Mouse (Mus musculus): ENCODE results near the gene Krt13.

Gene Krt13

DNA sequence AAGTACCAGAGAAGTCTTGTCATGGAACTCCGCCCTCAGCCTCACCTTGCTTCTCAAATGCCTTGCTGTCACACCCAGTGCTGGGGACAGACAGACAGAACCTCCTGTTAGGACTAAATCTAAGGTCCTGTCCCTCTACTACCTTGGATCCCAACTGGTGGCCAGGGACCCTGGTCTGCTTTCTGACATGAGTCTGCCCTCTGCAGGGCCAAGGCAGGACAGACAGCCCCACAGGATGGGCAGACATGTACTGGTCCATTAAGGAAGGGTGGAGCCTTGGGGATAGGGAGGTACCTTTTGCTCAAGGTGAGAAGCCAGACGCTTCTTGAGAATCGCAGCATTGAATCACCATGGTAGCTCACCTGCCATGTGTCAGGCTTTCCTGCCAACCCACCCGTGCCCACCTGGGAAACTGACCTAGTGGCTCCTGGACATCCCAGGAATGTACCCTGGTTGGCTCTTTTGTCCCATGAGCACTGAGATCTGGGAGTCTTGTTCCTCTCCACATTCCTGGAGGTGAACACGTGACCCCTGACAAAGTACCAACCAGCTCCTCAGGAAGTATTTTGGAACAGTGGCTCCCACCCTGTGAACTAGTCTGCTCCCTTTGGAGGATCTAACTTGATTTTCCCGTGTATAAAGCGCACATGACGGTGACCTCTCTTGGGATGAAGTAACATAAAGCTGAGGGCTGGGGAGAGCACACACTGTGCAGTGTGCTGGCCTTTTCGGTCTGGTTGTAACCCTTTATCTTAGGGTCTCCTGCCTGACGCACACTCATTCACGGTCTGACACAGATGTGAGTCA is 8.2 kb downstream of the Krt13 start:
- DNase-seq (ENCODE audit: low spot score), result no peak

DNA sequence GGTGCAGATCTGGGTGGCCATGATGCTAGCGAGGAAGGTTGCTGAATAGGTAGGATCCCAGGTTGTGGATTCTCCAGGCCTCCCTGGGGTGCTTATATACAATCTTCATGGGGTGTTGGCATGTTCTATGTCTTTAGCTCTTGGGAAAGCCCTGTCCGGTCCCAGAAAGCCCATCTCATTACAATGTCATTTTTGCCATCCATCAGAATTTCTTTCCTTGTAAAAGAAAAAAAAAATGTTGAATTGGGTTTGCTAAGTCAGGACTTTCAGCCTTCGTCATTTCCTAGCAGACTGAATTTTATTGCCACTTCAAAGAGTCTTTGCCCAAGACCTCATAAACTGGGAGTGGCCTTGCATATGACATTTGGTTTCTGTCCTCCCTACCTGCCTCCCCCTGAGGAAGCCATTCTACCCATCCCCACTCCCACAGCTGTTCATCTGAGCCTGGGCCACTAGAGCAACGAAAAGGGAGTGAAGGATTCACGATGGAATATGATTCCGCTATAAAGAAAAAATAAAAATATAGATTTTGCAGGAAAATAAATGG is 15.7 kb downstream of the Krt13 start, which contains the start of gene Krt36:
TSS of gene Krt36 (minus strand) at position 51 of the 547 bp plus-strand sequence.
- DNase-seq (ENCODE audit: low spot score), result no peak

DNA sequence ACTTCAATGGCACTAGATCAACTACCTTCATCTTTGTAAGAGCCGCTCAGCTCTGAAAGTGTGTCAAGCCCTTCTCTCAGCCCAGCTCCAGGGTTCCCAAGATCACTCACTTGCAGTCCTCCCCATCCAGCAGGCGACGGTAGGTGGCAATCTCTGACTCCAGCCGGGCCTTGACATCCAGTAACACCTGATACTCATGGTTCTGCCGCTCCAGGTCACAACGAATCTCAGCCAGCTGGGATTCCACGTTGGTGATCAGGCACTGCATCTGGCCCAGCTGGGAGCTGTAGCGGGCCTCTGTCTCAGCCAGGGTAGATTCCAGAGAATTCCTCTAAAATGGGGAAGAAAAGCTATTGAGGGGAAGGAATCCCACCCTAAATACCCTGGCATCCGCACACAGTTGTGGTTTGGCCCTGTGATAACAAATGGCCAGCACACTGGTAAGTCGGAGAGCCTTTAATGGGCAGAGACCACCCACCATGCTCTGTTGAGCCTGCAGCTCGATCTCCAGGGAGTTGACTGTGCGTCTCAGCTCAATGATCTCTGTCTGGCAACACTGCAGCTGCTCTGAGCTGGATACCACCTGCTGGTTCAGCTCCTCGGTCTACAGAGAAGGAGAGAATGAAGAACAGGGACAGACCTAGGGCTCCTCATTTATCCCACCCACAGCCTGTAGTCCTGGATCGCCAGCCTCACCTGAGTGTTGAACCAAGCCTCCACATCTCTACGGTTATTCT is 18.5 kb downstream of the Krt13 start:
- no peak for DNase-seq (ENCODE audit: low spot score)

DNA sequence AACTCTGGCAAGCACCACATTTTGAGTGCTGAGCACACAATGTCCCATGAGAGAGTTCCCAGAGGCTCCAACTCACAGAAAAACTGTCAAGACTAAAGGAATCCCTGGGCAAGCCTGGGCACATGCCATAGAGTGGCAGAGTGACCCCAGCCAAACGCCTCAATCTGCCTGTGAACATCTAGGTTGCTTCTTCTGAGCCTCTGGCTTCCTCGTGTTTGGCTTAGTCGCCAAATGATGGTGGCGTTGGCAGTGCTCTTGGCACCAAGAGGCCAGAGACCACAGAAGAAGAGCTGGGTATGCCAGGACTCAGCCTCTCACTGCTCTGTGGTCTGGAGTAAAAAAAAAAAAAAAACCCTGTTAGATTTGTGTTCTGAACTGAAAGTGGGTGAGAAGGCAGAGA is 21.0 kb downstream of the Krt13 start:
- DNase-seq (ENCODE audit: low spot score), result no peak

DNA sequence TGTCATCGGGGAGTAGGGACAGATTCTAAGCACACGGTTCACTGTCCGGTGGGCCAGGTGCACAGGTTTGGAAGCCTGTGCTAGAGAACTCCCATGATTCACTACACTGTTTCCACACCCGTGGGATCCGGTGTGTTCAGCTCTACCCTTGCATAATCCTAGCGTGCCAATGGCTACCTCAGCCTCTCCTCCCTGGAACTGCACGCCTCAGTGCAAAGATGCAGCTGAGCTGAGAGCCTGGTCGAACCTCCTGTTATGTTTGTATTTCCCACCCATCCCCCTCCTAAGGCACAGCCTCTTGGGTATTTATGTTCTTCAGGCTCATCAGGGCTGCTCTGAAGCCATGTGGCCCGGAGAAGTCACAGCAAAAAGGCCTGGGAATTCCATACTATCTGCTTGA is 23.5 kb downstream of the Krt13 start:
- DNase-seq (ENCODE audit: low spot score), result no peak

DNA sequence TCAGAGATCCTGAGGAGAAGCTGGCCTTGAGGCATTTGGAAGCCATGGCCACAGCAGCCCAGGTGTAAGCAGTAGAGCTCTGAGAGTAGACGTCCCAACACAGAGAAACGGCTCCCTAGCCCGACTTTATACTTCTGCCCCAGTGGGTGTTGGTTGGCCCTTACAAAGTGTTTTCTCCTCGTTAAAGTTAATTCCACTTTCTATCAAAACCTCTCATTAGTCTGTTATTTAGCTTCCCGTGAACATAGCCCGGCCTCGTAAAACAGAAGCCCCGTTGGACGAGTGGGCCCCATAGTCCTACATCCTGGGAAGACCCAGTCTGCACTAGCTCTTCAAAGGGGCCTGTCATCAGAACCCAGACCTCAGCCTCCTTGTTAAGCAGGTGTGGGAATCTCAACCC is 25.2 kb downstream of the Krt13 start, which contains the start of gene Krt35:
TSS of gene Krt35 (minus strand) at position 101 of the 400 bp plus-strand sequence.
- DNase-seq (ENCODE audit: low spot score), result no peak

DNA sequence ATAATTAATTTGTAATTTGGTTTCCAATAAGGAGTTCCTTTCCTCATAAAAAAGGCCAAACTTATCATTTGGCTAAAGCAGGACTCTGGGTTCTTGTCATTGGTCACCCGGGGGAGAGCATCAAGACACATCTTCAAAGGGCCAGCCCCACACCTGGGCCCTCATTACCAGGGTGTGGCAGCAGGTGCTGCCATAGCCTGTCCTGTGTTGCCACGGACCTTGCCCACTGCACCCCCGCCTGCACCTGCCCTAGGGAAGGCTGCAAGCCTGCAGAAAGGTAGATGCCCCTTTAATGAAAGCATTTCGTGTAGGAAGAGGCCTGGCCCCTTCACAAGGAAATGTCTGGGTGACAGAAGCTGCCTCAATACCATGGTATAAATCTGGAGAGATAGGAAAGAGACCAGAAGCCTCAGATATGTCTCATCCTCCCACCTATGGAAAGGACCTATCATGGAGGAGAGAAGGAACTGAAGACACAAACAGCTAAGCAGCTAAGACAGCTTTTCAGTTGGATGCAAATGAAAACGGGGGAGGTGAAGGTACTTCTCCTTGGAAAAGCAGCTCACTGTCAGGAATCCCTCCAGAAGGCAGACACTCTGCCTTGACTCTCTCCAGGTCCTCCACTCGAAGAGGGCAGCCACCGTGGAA is 32.9 kb downstream of the Krt13 start:
- no peak for DNase-seq (ENCODE audit: low spot score)

DNA sequence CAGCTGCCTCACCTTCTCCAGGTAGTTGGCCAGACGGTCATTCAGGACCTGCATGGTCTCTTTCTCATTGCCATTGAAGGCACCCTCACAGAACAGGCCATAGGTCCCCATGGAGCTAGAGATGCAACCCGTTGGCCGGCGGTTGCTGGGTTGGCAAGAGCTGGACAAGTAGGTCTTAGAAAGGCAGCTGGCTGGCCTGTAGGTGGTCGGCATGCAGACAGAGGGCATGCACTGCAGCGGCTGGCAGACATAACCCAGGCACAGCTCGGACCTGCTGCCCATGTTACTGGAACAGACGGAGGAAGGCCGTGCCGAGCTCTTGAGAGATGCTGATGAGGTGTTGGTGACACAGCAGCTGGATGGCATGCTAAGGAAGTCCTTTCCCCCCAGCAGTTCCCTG is 33.5 kb downstream of the Krt13 start, which contains the start of gene Krt32:
TSS of gene Krt32 (minus strand) at position 366 of the 400 bp plus-strand sequence.
- no peak for DNase-seq (ENCODE audit: low spot score)

DNA sequence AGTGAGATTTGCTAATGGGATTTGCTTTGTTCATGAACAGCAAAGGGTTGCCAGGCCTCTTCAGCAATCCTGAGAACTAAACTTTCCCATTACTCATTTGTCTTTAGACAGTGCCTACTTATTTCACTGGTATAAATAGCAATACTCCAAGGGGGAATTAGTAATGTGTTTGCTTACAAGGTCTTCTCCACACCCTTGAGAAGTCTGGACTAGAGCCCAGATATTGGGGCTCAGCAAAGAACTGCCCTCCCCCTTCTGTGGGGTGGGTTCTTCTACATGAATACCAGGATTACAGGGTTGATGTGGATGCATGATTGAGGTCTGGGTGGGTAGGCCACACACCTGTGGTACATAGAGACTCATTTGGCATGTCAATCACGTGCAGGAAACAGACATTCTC is 47.5 kb downstream of the Krt13 start:
- DNase-seq (ENCODE audit: low spot score), result no peak

All from testis, postnatal 14 days (tissue).